Mouse (Mus musculus): ENCODE data around the gene Ddah1. TPM values are rescaled to one million over a fixed set of nuclear protein-coding genes. Genes with fewer than 3 reads are reported as not detected.

The Ddah1 gene
- polyA plus RNA-seq, 1 experiment = 43.7 TPM

- H3K4me3 ChIP-seq (ENCODE audit: low read depth, low read length) = no peak overlapping the region
- no peak for TF ChIP-seq POLR2A (IDR thresholded peaks at IDR 0.05; ENCODE audit: insufficient read depth, low read length)
- TF ChIP-seq EP300 (IDR thresholded peaks at IDR 0.05; ENCODE audit: insufficient read depth, low read depth, low read length) = no peak
- TF ChIP-seq CTCF (IDR thresholded peaks at IDR 0.05; ENCODE audit: low read depth, low read length) = no peak
- no peak overlapping the region for H3K27ac ChIP-seq (ENCODE audit: insufficient read depth, low read length)
- no peaks in the 10 kb centered on the region for H3K9me3 ChIP-seq (replicated peaks; ENCODE audit: control insufficient read depth, insufficient read depth, low read length, poor library complexity, severe bottlenecking)
- H3K27me3 ChIP-seq (ENCODE audit: control insufficient read depth, insufficient read depth, low read length, poor library complexity, severe bottlenecking) = no peaks in the 10 kb centered on the region
- H3K9ac ChIP-seq (ENCODE audit: low read depth, poor library complexity, severe bottlenecking) = no peak overlapping the region
- no peaks in the 10 kb centered on the region for H3K36me3 ChIP-seq (ENCODE audit: control insufficient read depth, insufficient read depth, low read length, poor library complexity, severe bottlenecking)
- H3K4me1 ChIP-seq (ENCODE audit: control insufficient read depth, insufficient read depth, low read length) = no peaks in the 10 kb centered on the region
Measured at GRCm38 (mm10) chr3:145885851-145886464, 127.5 kb downstream of the Ddah1 start.

GRCm38 (mm10) chr3:145887430-145887971 is 129.0 kb downstream of the Ddah1 start:
- Histone ChIP-seq H3K27ac (ENCODE audit: insufficient read depth, low read length) (no peak overlapping the region), H3K4me3 (ENCODE audit: low read depth, low read length) (no peak overlapping the region), H3K9me3 (replicated peaks; ENCODE audit: control insufficient read depth, insufficient read depth, low read length, poor library complexity, severe bottlenecking) (no peaks in the 10 kb centered on the region), H3K9ac (ENCODE audit: low read depth, poor library complexity, severe bottlenecking) (no peak overlapping the region), H3K36me3 (ENCODE audit: control insufficient read depth, insufficient read depth, low read length, poor library complexity, severe bottlenecking) (no peaks in the 10 kb centered on the region), H3K27me3 (ENCODE audit: control insufficient read depth, insufficient read depth, low read length, poor library complexity, severe bottlenecking) (no peaks in the 10 kb centered on the region), H3K4me1 (ENCODE audit: control insufficient read depth, insufficient read depth, low read length) (no peaks in the 10 kb centered on the region)
- TF ChIP-seq POLR2A (IDR thresholded peaks at IDR 0.05; ENCODE audit: insufficient read depth, low read length) (no peak), EP300 (IDR thresholded peaks at IDR 0.05; ENCODE audit: insufficient read depth, low read depth, low read length) (no peak), CTCF (IDR thresholded peaks at IDR 0.05; ENCODE audit: low read depth, low read length) (no peak)

- H3K36me3 ChIP-seq (ENCODE audit: control insufficient read depth, insufficient read depth, low read length, poor library complexity, severe bottlenecking) = no peaks in the 10 kb centered on the region
- no peaks in the 10 kb centered on the region for H3K4me1 ChIP-seq (ENCODE audit: control insufficient read depth, insufficient read depth, low read length)
- H3K27ac ChIP-seq (ENCODE audit: insufficient read depth, low read length) = no peak overlapping the region
- no peak for TF ChIP-seq EP300 (IDR thresholded peaks at IDR 0.05; ENCODE audit: insufficient read depth, low read depth, low read length)
- no peak for TF ChIP-seq POLR2A (IDR thresholded peaks at IDR 0.05; ENCODE audit: insufficient read depth, low read length)
- TF ChIP-seq CTCF (IDR thresholded peaks at IDR 0.05; ENCODE audit: low read depth, low read length) = no peak
- H3K9ac ChIP-seq (ENCODE audit: low read depth, poor library complexity, severe bottlenecking) = no peak overlapping the region
- no peaks in the 10 kb centered on the region for H3K9me3 ChIP-seq (replicated peaks; ENCODE audit: control insufficient read depth, insufficient read depth, low read length, poor library complexity, severe bottlenecking)
- no peak overlapping the region for H3K4me3 ChIP-seq (ENCODE audit: low read depth, low read length)
- H3K27me3 ChIP-seq (ENCODE audit: control insufficient read depth, insufficient read depth, low read length, poor library complexity, severe bottlenecking) = no peaks in the 10 kb centered on the region
Measured at GRCm38 (mm10) chr3:145890346-145891132, 132.1 kb downstream of the Ddah1 start.

GRCm38 (mm10) chr3:145892451-145892850 is 134.0 kb downstream of the Ddah1 start:
- TF ChIP-seq POLR2A (IDR thresholded peaks at IDR 0.05; ENCODE audit: insufficient read depth, low read length) = no peak
- TF ChIP-seq EP300 (IDR thresholded peaks at IDR 0.05; ENCODE audit: insufficient read depth, low read depth, low read length) = no peak
- TF ChIP-seq CTCF (IDR thresholded peaks at IDR 0.05; ENCODE audit: low read depth, low read length) = no peak
- Histone ChIP-seq H3K9me3 (replicated peaks; ENCODE audit: control insufficient read depth, insufficient read depth, low read length, poor library complexity, severe bottlenecking) (no peaks in the 10 kb centered on the region), H3K4me1 (ENCODE audit: control insufficient read depth, insufficient read depth, low read length) (no peaks in the 10 kb centered on the region), H3K27ac (ENCODE audit: insufficient read depth, low read length) (no peak overlapping the region), H3K9ac (ENCODE audit: low read depth, poor library complexity, severe bottlenecking) (no peak overlapping the region), H3K36me3 (ENCODE audit: control insufficient read depth, insufficient read depth, low read length, poor library complexity, severe bottlenecking) (no peaks in the 10 kb centered on the region), H3K27me3 (ENCODE audit: control insufficient read depth, insufficient read depth, low read length, poor library complexity, severe bottlenecking) (no peaks in the 10 kb centered on the region), H3K4me3 (ENCODE audit: low read depth, low read length) (no peak overlapping the region)

- Histone ChIP-seq H3K9me3 (replicated peaks; ENCODE audit: control insufficient read depth, insufficient read depth, low read length, poor library complexity, severe bottlenecking) (no peaks in the 10 kb centered on the region), H3K27ac (ENCODE audit: insufficient read depth, low read length) (no peak overlapping the region), H3K9ac (ENCODE audit: low read depth, poor library complexity, severe bottlenecking) (no peak overlapping the region), H3K36me3 (ENCODE audit: control insufficient read depth, insufficient read depth, low read length, poor library complexity, severe bottlenecking) (no peaks in the 10 kb centered on the region), H3K4me1 (ENCODE audit: control insufficient read depth, insufficient read depth, low read length) (no peaks in the 10 kb centered on the region), H3K27me3 (ENCODE audit: control insufficient read depth, insufficient read depth, low read length, poor library complexity, severe bottlenecking) (no peaks in the 10 kb centered on the region), H3K4me3 (ENCODE audit: low read depth, low read length) (no peak overlapping the region)
- no peak for TF ChIP-seq CTCF (IDR thresholded peaks at IDR 0.05; ENCODE audit: low read depth, low read length)
Measured at GRCm38 (mm10) chr3:145894131-145894530, 135.7 kb downstream of the Ddah1 start.

- no peaks in the 10 kb centered on the region for H3K27me3 ChIP-seq (ENCODE audit: control insufficient read depth, insufficient read depth, low read length, poor library complexity, severe bottlenecking)
- H3K4me1 ChIP-seq (ENCODE audit: control insufficient read depth, insufficient read depth, low read length) = no peaks in the 10 kb centered on the region
- H3K9ac ChIP-seq (ENCODE audit: low read depth, poor library complexity, severe bottlenecking) = no peak overlapping the region
- no peak overlapping the region for H3K27ac ChIP-seq (ENCODE audit: insufficient read depth, low read length)
- TF ChIP-seq POLR2A (IDR thresholded peaks at IDR 0.05; ENCODE audit: insufficient read depth, low read length) (no peak), CTCF (IDR thresholded peaks at IDR 0.05; ENCODE audit: low read depth, low read length) (no peak), EP300 (IDR thresholded peaks at IDR 0.05; ENCODE audit: insufficient read depth, low read depth, low read length) (no peak)
- H3K9me3 ChIP-seq (replicated peaks; ENCODE audit: control insufficient read depth, insufficient read depth, low read length, poor library complexity, severe bottlenecking) = no peaks in the 10 kb centered on the region
- no peaks in the 10 kb centered on the region for H3K36me3 ChIP-seq (ENCODE audit: control insufficient read depth, insufficient read depth, low read length, poor library complexity, severe bottlenecking)
- no peak overlapping the region for H3K4me3 ChIP-seq (ENCODE audit: low read depth, low read length)
Measured at GRCm38 (mm10) chr3:145897749-145898148, 139.3 kb downstream of the Ddah1 start.

Measured in ES-Bruce4 (cell line).